Comparison of ENCODE assay signal across 9 mouse cellular contexts in the genomic region with DNA sequence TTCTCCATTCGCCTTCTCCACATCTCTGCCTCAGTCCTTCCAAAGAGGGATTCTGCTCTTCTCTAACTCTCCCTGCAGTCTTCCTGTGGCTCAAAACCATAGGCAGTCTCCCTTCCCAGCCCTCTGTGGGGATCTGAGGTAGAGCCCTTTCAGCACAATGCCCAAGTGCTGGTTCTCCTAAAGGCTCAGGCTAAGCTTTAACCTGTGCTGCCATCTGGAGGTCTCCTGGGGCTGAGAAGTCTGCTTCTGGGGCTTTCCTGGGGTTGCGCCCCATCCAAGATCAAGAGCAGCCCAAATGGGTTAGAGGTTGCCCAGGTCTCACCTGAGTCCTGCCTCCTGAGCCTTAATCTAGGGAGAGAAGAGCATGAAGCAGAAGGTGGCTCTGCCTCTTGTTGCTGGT. TPM values are rescaled to one million over a fixed set of nuclear protein-coding genes. Genes with fewer than 3 reads are reported as not detected.
A peak's percentile ranks its signal among the peaks of the same experiment; 100 is the strongest.
DNase-seq lines count a peak whose midpoint lies in the region; ATAC-seq lines count a peak whose summit lies in the region.
"Had no signal": no experiment of that assay in that cellular context is flagged by ENCODE, and none has a peak within 500 bp of the region (broad histone marks: within the 10 kb centered on the region; RNA-seq: fewer than 3 reads in every experiment).

No protein-coding gene starts in this region.

- H3K9me3 ChIP-seq in heart, embryonic 12.5 days (replicated peaks): no peaks in the 10 kb centered on the region
- no peaks in the 10 kb centered on the region for H3K9me3 ChIP-seq in lung, embryonic 16.5 days (ENCODE audit: control insufficient read depth, low read length)

- 0 out of 2 replicates have a peak, but pooled peaks cover 4% of the 10 kb centered on the region for H3K4me1 ChIP-seq in heart, embryonic 12.5 days (replicated peaks)
- peaks cover 10% of the 10 kb centered on the region for H3K4me1 ChIP-seq in lung, embryonic 16.5 days (replicated peaks; ENCODE audit: control insufficient read depth, insufficient read depth, low read length)
- H3K4me1 ChIP-seq: megakaryocyte, embryonic 14.5 days had no signal

- 0 out of 2 replicates have a peak, but pooled peaks cover 6% of the 10 kb centered on the region for H3K36me3 ChIP-seq in heart, embryonic 12.5 days
- no peaks in the 10 kb centered on the region for H3K36me3 ChIP-seq in lung, embryonic 16.5 days (ENCODE audit: control insufficient read depth, insufficient read depth, low read length)

- H3K27ac ChIP-seq in heart, embryonic 12.5 days (ENCODE audit: poor library complexity, severe bottlenecking): no peak overlapping the region
- H3K27ac ChIP-seq in lung, embryonic 16.5 days (ENCODE audit: low read length): no peak overlapping the region

- 79% methylated on average over 2 of the region's 2 CpGs for WGBS in heart, embryonic 12.5 days
- 84% methylated on average over 2 of the region's 2 CpGs for WGBS in lung, embryonic 16.5 days

- DNase-seq in heart, adult 8-10 months (ENCODE audit: low spot score): peak; percentile 42
- peak; percentile 26 for DNase-seq in thymus, postnatal 4 days
- no peak for DNase-seq in thymus, postnatal 36 days
- peak; percentile 63 for DNase-seq in embryo, embryonic 11 days
- no peak for DNase-seq in gastrocnemius, postnatal 10 days
- DNase-seq in cerebellum, adult 11 months: no peak

- ATAC-seq in heart, embryonic 12.5 days (ENCODE audit: insufficient number of reproducible peaks, low FRiP score): no peak
- ATAC-seq in lung, embryonic 16.5 days (ENCODE audit: low read depth): peak; percentile 55; the same call in 1 of the 2 replicates

- H3K4me2 ChIP-seq in heart, embryonic 12.5 days: no peak overlapping the region
- no peak overlapping the region for H3K4me2 ChIP-seq in lung, embryonic 16.5 days (ENCODE audit: low read depth, low read length)

- no peak overlapping the region for H3K4me3 ChIP-seq in heart, embryonic 12.5 days
- H3K4me3 ChIP-seq in lung, embryonic 16.5 days (ENCODE audit: low read length): no peak overlapping the region
- H3K4me3 ChIP-seq: megakaryocyte, embryonic 14.5 days had no signal

- no peak overlapping the region for H3K9ac ChIP-seq in heart, embryonic 12.5 days
- no peak overlapping the region for H3K9ac ChIP-seq in lung, embryonic 16.5 days (ENCODE audit: low read length)

- no peaks in the 10 kb centered on the region for H3K27me3 ChIP-seq in heart, embryonic 12.5 days (replicated peaks)
- H3K27me3 ChIP-seq in lung, embryonic 16.5 days (ENCODE audit: control insufficient read depth, insufficient read depth, low read depth, low read length): no peaks in the 10 kb centered on the region

RNA-seq across cellular contexts. Expression of gene Tgfbi, which starts 32.4 kb away (rescaled TPM):
- 10 to 100 TPM; 10.2 to 16.8 (median 14.4) TPM for total RNA-seq in heart, adult 8-10 months (2022)
- 107 TPM in 2 replicates for polyA plus RNA-seq in heart, embryonic 12.5 days (2016; fragmentation: Nextera tagmentation; extraction: Ambion mirVana)
- polyA plus RNA-seq in lung, embryonic 16.5 days (2015; fragmentation: Nextera tagmentation; extraction: Ambion mirVana): 175 and 183 TPM in 2 replicates
- 10 to 100 TPM; 61.2 to 76.3 TPM for total RNA-seq in gastrocnemius, postnatal 10 days (2021)

Comparison
In these comparisons a context has a peak if more than half of its experiments do, and no peak if none do; other contexts are left out.
1. DNase-seq: peak in heart, adult 8-10 months (single experiment), thymus, postnatal 4 days (single experiment) and embryo, embryonic 11 days (single experiment); none in thymus, postnatal 36 days (0 of 2), gastrocnemius, postnatal 10 days (single experiment) and cerebellum, adult 11 months (single experiment).